Mouse (Mus musculus) kidney, adult 9 months (tissue): ENCODE measurements around the gene 4930469K13Rik.

Source experiments
- DNase-seq: peaks from one replicate; pipeline ENCODE4 v3.0.0; 2022

Gene 4930469K13Rik

GRCm38 (mm10) chr11:34034794-34035193 is 63.6 kb downstream of the 4930469K13Rik start:
- no peak for DNase-seq

GRCm38 (mm10) chr11:34034008-34034505 is 64.3 kb downstream of the 4930469K13Rik start:
- peak; percentile 12 for DNase-seq

- peak; percentile 12 for DNase-seq
These were observed 67.1 kb downstream of the 4930469K13Rik start for GRCm38 (mm10) chr11:34031015-34031805.

GRCm38 (mm10) chr11:34029658-34030057 is 68.7 kb downstream of the 4930469K13Rik start:
- DNase-seq, result no peak

GRCm38 (mm10) chr11:34025091-34025490 is 73.3 kb downstream of the 4930469K13Rik start:
- no peak for DNase-seq

GRCm38 (mm10) chr11:34012007-34012652 is 86.2 kb downstream of the 4930469K13Rik start:
- DNase-seq, result no peak

GRCm38 (mm10) chr11:34010859-34011172 is 87.5 kb downstream of the 4930469K13Rik start:
- DNase-seq, result peak; percentile 17

GRCm38 (mm10) chr11:34010133-34010858 is 88.1 kb downstream of the 4930469K13Rik start:
- DNase-seq, result no peak

GRCm38 (mm10) chr11:34009316-34010087 is 88.9 kb downstream of the 4930469K13Rik start:
- DNase-seq, result no peak

GRCm38 (mm10) chr11:34008702-34009101 is 89.7 kb downstream of the 4930469K13Rik start:
- DNase-seq, result peak; percentile 51

GRCm38 (mm10) chr11:34008214-34008613 is 90.1 kb downstream of the 4930469K13Rik start:
- DNase-seq, result peak; percentile 11

- no peak for DNase-seq
These were observed 90.7 kb downstream of the 4930469K13Rik start for GRCm38 (mm10) chr11:34007616-34008015.

GRCm38 (mm10) chr11:34002593-34002965 is 95.8 kb downstream of the 4930469K13Rik start:
- DNase-seq, result no peak

GRCm38 (mm10) chr11:34001938-34002592 is 96.3 kb downstream of the 4930469K13Rik start:
- peak; percentile 48 for DNase-seq

GRCm38 (mm10) chr11:34000416-34000815 is 97.9 kb downstream of the 4930469K13Rik start:
- DNase-seq, result no peak

- no peak for DNase-seq
These were observed 100.1 kb downstream of the 4930469K13Rik start for GRCm38 (mm10) chr11:33998244-33998643.

GRCm38 (mm10) chr11:33993496-33993895 is 104.9 kb downstream of the 4930469K13Rik start:
- DNase-seq, result no peak

- no peak for DNase-seq
These were observed 105.4 kb downstream of the 4930469K13Rik start, which contains the start of gene Kcnip1 for GRCm38 (mm10) chr11:33992938-33993337. Gene Kcnip1 (minus strand): TSS chr11:33993152.

GRCm38 (mm10) chr11:33990002-33990401 is 108.4 kb downstream of the 4930469K13Rik start:
- no peak for DNase-seq

- no peak for DNase-seq
These were observed 111.8 kb downstream of the 4930469K13Rik start for GRCm38 (mm10) chr11:33986525-33986924.

GRCm38 (mm10) chr11:33980146-33980545 is 118.2 kb downstream of the 4930469K13Rik start:
- DNase-seq, result no peak

GRCm38 (mm10) chr11:33975121-33975520 is 123.2 kb downstream of the 4930469K13Rik start:
- no peak for DNase-seq
